ENCODE assay signal across 21 mouse cellular contexts in the genomic region with DNA sequence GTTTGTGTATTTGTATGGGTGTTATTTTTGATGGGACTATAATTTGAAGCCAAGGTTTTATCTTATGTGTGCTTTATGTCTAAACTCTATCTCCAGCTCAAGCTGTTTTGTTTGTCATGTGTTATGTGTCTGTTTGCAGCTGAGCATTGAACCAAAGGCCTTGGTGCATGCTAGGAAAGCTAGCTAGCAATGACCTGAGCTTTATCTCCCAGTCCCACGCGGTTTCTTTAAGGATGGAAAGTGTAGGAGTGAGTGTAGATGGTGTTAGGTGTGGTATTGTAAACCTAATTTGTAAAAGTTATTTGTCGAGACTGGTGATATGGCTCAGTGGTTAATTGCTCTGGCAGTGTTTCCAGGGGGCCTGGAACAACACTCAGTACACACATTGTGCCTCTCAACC. TPM values are rescaled to one million over a fixed set of nuclear protein-coding genes. Genes with fewer than 3 reads are reported as not detected.
DNase-seq lines count a peak whose midpoint lies in the region; ATAC-seq and TF ChIP-seq lines count a peak whose summit lies in the region.
"Had no signal": no experiment of that assay in that cellular context is flagged by ENCODE, and none has a peak within 500 bp of the region (broad histone marks: within the 10 kb centered on the region; RNA-seq: fewer than 3 reads in every experiment).

No protein-coding gene starts in this region.

- H3K27ac ChIP-seq in liver, postnatal 0 days (ENCODE audit: low read depth), result no peak overlapping the region
- H3K27ac ChIP-seq in liver, embryonic 11.5 days (ENCODE audit: low read depth, low read length), result peak overlapping the region; percentile 16; the same call in 1 of the 2 replicates
- H3K27ac ChIP-seq in liver, embryonic 15.5 days (replicated peaks), result peak overlapping the region; percentile 46; the same call in 1 of the 2 replicates
- H3K27ac ChIP-seq: embryonic facial prominence, embryonic 15.5 days; forebrain, embryonic 12.5 days; heart, embryonic 13.5 days; hindbrain, embryonic 15.5 days had no signal

- H3K9ac ChIP-seq in liver, postnatal 0 days (replicated peaks), result no peak overlapping the region
- H3K9ac ChIP-seq in liver, embryonic 11.5 days (ENCODE audit: low read depth, low read length), result no peak overlapping the region
- H3K9ac ChIP-seq in liver, embryonic 15.5 days, result no peak overlapping the region
- H3K9ac ChIP-seq: embryonic facial prominence, embryonic 15.5 days; forebrain, embryonic 12.5 days; heart, embryonic 13.5 days; hindbrain, embryonic 15.5 days had no signal

- 54% methylated on average over 3 of the region's 3 CpGs for WGBS in liver, postnatal 0 days (ENCODE audit: insufficient replicate concordance)
- 60% methylated on average over 3 of the region's 3 CpGs for WGBS in liver, embryonic 11.5 days
- 34% methylated on average over 3 of the region's 3 CpGs for WGBS in liver, embryonic 15.5 days (ENCODE audit: insufficient replicate concordance)

- peaks cover 6% of the 10 kb centered on the region for H3K4me1 ChIP-seq in liver, postnatal 0 days (ENCODE audit: insufficient read depth)
- peaks cover 8% of the 10 kb centered on the region for H3K4me1 ChIP-seq in liver, embryonic 11.5 days (replicated peaks; ENCODE audit: control insufficient read depth, insufficient read depth, low read length)
- H3K4me1 ChIP-seq in liver, embryonic 15.5 days (replicated peaks), result peaks cover 24% of the 10 kb centered on the region
- H3K4me1 ChIP-seq: embryonic facial prominence, embryonic 15.5 days; forebrain, embryonic 12.5 days; hindbrain, embryonic 15.5 days had no signal

- H3K4me3 ChIP-seq in liver, postnatal 0 days (ENCODE audit: low read depth, low read length), result no peak overlapping the region
- H3K4me3 ChIP-seq in liver, embryonic 11.5 days (ENCODE audit: low read depth, low read length), result no peak overlapping the region
- H3K4me3 ChIP-seq in liver, embryonic 15.5 days (replicated peaks), result no peak overlapping the region
- H3K4me3 ChIP-seq: embryonic facial prominence, embryonic 15.5 days; forebrain, embryonic 12.5 days; heart, embryonic 13.5 days; hindbrain, embryonic 15.5 days had no signal

- H3K36me3 ChIP-seq in liver, postnatal 0 days (replicated peaks; ENCODE audit: insufficient read depth, low read length), result peaks cover 5% of the 10 kb centered on the region; the same call in 1 of the 2 replicates
- no peaks in the 10 kb centered on the region for H3K36me3 ChIP-seq in liver, embryonic 11.5 days (ENCODE audit: control insufficient read depth, insufficient read depth, low read length)
- peaks cover 15% of the 10 kb centered on the region for H3K36me3 ChIP-seq in liver, embryonic 15.5 days (replicated peaks)

- TF ChIP-seq CTCF in liver, postnatal 0 days (IDR thresholded peaks at IDR 0.05; ENCODE audit: low read depth), result no peak

- no peak for TF ChIP-seq EP300 in liver, postnatal 0 days (IDR thresholded peaks at IDR 0.05; ENCODE audit: low read depth)

- no peaks in the 10 kb centered on the region for H3K9me3 ChIP-seq in liver, postnatal 0 days (ENCODE audit: low read length)
- no peaks in the 10 kb centered on the region for H3K9me3 ChIP-seq in liver, embryonic 11.5 days (ENCODE audit: control insufficient read depth, low read length)
- no peaks in the 10 kb centered on the region for H3K9me3 ChIP-seq in liver, embryonic 15.5 days (replicated peaks)
- H3K9me3 ChIP-seq: embryonic facial prominence, embryonic 15.5 days; forebrain, embryonic 12.5 days; heart, embryonic 13.5 days; hindbrain, embryonic 15.5 days had no signal

- no peak for ATAC-seq in liver, postnatal 0 days
- ATAC-seq in liver, embryonic 11.5 days (replicated peaks; ENCODE audit: low FRiP score), result peak; percentile 85
- peak; percentile 58; the same call in 1 of the 2 replicates for ATAC-seq in liver, embryonic 15.5 days (ENCODE audit: insufficient read depth)
- no peak; the same call in 1 of the 2 replicates for ATAC-seq in erythroblast, adult 5-6 weeks (replicated peaks; ENCODE audit: low FRiP score, poor library complexity, severe bottlenecking)
- ATAC-seq: forebrain, embryonic 16.5 days had no signal

- H3K4me2 ChIP-seq in liver, postnatal 0 days (ENCODE audit: low read depth, low read length), result no peak overlapping the region
- no peak overlapping the region for H3K4me2 ChIP-seq in liver, embryonic 11.5 days
- no peak overlapping the region for H3K4me2 ChIP-seq in liver, embryonic 15.5 days
- H3K4me2 ChIP-seq: embryonic facial prominence, embryonic 15.5 days; forebrain, embryonic 12.5 days; heart, embryonic 13.5 days; hindbrain, embryonic 15.5 days had no signal

- H3K27me3 ChIP-seq in liver, postnatal 0 days (ENCODE audit: insufficient read depth, low read length), result no peaks in the 10 kb centered on the region
- H3K27me3 ChIP-seq in liver, embryonic 11.5 days (replicated peaks; ENCODE audit: control insufficient read depth, insufficient read depth, low read length), result no peaks in the 10 kb centered on the region
- no peaks in the 10 kb centered on the region for H3K27me3 ChIP-seq in liver, embryonic 15.5 days
- H3K27me3 ChIP-seq: CH12.LX; embryonic facial prominence, embryonic 15.5 days; forebrain, embryonic 12.5 days; heart, embryonic 13.5 days; hindbrain, embryonic 15.5 days had no signal

- peak; percentile 9 for DNase-seq in liver
- DNase-seq in liver, postnatal 0 days, result no peak
- no peak for DNase-seq in liver, embryonic 11.5 days (ENCODE audit: low spot score)
- no peak for DNase-seq in ovary, postnatal 10 days (ENCODE audit: low spot score)
- no peak for DNase-seq in thymus, postnatal 14 days
- DNase-seq in heart, adult 9 months (ENCODE audit: low spot score in 2 of 2), result no peak
- DNase-seq: adrenal gland, adult 8-10 months; adrenal gland, postnatal 36 days; cerebellum, adult 11-12 months; cerebellum, adult 9-10 months; embryo, embryonic 11 days; gastrocnemius, postnatal 25 days; heart, postnatal 36 days had no signal

RNA-seq across cellular contexts. Expression of a gene that starts 12.1 kb away (rescaled TPM):
- 20.1 and 21.2 TPM in 2 replicates for polyA plus RNA-seq in liver, postnatal 0 days (2015; fragmentation: Nextera tagmentation; extraction: Ambion mirVana)
- 63.6 and 68.0 TPM in 2 replicates for polyA plus RNA-seq in liver, embryonic 11.5 days (2014; fragmentation: Nextera tagmentation; extraction: Ambion mirVana)
- polyA plus RNA-seq in liver, embryonic 15.5 days (2015; fragmentation: Nextera tagmentation; extraction: Ambion mirVana), result 28.6 and 29.6 TPM in 2 replicates
- 39.1 and 45.5 TPM in 2 replicates for total RNA-seq in erythroblast, adult 5-6 weeks (2015; ENCODE audit: low replicate concordance)
- 29.6 and 32.5 TPM in 2 replicates for total RNA-seq in erythroblast, adult 5-6 weeks (2017; ENCODE audit: low replicate concordance)

RNA-seq across cellular contexts. Expression of a gene that starts 54.7 kb away (rescaled TPM):
- 78.9 and 80.8 TPM in 2 replicates for polyA plus RNA-seq in liver, postnatal 0 days (2015; fragmentation: Nextera tagmentation; extraction: Ambion mirVana)
- 41.5 and 48.0 TPM in 2 replicates for polyA plus RNA-seq in liver, embryonic 11.5 days (2014; fragmentation: Nextera tagmentation; extraction: Ambion mirVana)
- polyA plus RNA-seq in liver, embryonic 15.5 days (2015; fragmentation: Nextera tagmentation; extraction: Ambion mirVana), result 25.5 and 29.0 TPM in 2 replicates
- total RNA-seq in erythroblast, adult 5-6 weeks (2015; ENCODE audit: low replicate concordance), result 20.3 and 31.5 TPM in 2 replicates
- total RNA-seq in erythroblast, adult 5-6 weeks (2017; ENCODE audit: low replicate concordance), result 17.4 and 32.7 TPM in 2 replicates

RNA-seq across cellular contexts. Expression of a gene that starts 54.8 kb away (rescaled TPM):
- polyA plus RNA-seq in liver, postnatal 0 days (2015; fragmentation: Nextera tagmentation; extraction: Ambion mirVana), result 14.1 and 14.2 TPM in 2 replicates
- polyA plus RNA-seq in liver, embryonic 11.5 days (2014; fragmentation: Nextera tagmentation; extraction: Ambion mirVana), result 44.3 and 53.0 TPM in 2 replicates
- 20.3 and 21.9 TPM in 2 replicates for polyA plus RNA-seq in liver, embryonic 15.5 days (2015; fragmentation: Nextera tagmentation; extraction: Ambion mirVana)
- 46.3 and 50.2 TPM in 2 replicates for total RNA-seq in erythroblast, adult 5-6 weeks (2015; ENCODE audit: low replicate concordance)
- total RNA-seq in erythroblast, adult 5-6 weeks (2017; ENCODE audit: low replicate concordance), result 123 and 138 TPM in 2 replicates

RNA-seq across cellular contexts. Expression of a gene that starts 56.9 kb away (rescaled TPM):
- 2.1 and 2.5 TPM in 2 replicates for polyA plus RNA-seq in liver, postnatal 0 days (2015; fragmentation: Nextera tagmentation; extraction: Ambion mirVana)
- polyA plus RNA-seq in liver, embryonic 11.5 days (2014; fragmentation: Nextera tagmentation; extraction: Ambion mirVana), result 7.7 and 7.9 TPM in 2 replicates
- 2.3 and 2.5 TPM in 2 replicates for polyA plus RNA-seq in liver, embryonic 15.5 days (2015; fragmentation: Nextera tagmentation; extraction: Ambion mirVana)
- total RNA-seq in erythroblast, adult 5-6 weeks (2015; ENCODE audit: low replicate concordance), result 6.9 and 8.5 TPM in 2 replicates
- total RNA-seq in erythroblast, adult 5-6 weeks (2017; ENCODE audit: low replicate concordance), result 5.2 and 6.5 TPM in 2 replicates

RNA-seq across cellular contexts. Expression of a gene that starts 57.0 kb away (rescaled TPM):
- polyA plus RNA-seq in liver, postnatal 0 days (2015; fragmentation: Nextera tagmentation; extraction: Ambion mirVana), result 64.8 and 67.2 TPM in 2 replicates
- polyA plus RNA-seq in liver, embryonic 11.5 days (2014; fragmentation: Nextera tagmentation; extraction: Ambion mirVana), result 137 and 143 TPM in 2 replicates
- polyA plus RNA-seq in liver, embryonic 15.5 days (2015; fragmentation: Nextera tagmentation; extraction: Ambion mirVana), result 91.2 and 95.5 TPM in 2 replicates
- total RNA-seq in erythroblast, adult 5-6 weeks (2015; ENCODE audit: low replicate concordance), result 22.7 and 30.5 TPM in 2 replicates
- total RNA-seq in erythroblast, adult 5-6 weeks (2017; ENCODE audit: low replicate concordance), result 33.7 and 42.5 TPM in 2 replicates

Comparison
In these comparisons a context has a peak if more than half of its experiments do, and no peak if none do; other contexts are left out.
1. ATAC-seq: peak in liver, embryonic 11.5 days (single experiment) and liver, embryonic 15.5 days (single experiment); none in liver, postnatal 0 days (single experiment) and erythroblast, adult 5-6 weeks (single experiment).